Mouse (Mus musculus): ENCODE data around the gene Gas2l3. TPM values are rescaled to one million over a fixed set of nuclear protein-coding genes. Genes with fewer than 3 reads are reported as not detected.
A peak's percentile ranks its signal among the peaks of the same experiment; 100 is the strongest.

Gas2l3 gene
- total RNA-seq (2021) = 1 to 10 TPM; 1.6 to 2.4 TPM

DNA sequence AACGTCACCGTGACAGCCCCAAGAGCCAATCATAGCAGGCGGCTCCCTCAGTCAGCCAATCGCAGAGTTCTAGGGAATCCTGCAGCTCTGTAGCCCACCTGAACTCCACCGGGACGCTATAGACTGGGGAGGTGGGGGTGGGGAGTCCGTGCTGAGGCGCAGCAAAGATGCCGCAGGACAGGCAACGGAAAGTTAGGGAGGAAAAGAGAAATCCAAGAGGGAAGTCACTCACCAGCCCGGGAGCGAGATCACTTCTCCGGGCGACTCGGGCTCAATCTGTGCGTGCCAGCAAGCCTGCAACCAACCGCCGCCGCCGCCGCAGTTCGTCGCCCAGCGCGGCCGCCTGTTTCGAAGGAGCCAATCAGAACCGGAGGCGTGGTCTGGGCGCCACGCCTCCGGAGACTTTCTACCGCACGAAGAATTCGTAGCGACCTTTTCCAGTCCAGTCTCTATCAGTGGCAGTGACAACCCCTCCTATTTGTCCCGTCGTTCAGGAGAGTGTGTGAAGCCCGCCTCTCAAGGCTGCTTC lies at the start of gene Gas2l3:
Gene Gas2l3 (minus strand): TSS at position 345 of the 529 bp plus-strand sequence.
- peak; percentile 83 for DNase-seq (ENCODE audit: low spot score in 2 of 2)
- intact Hi-C loops (cut with DNase I) = no loop called here

DNA sequence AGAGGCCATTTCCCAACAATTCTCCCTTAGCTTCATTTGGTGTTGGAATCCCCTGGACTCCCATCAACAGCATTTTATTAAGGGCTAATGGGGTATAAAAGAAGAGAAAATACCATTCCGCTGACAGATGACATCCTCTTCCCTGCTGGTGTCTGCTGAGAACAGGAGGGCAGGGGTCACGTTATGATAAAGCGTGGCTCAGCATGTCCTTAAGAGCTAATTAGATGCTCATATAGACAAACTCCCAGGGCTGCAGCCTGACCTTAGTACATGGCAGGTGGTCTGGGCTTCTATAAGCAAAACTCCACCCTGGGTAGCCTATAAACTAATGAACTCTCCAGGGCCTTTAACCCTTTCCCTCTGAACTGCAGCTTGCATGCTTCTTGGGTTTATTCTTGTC lies 47.6 kb upstream of the Gas2l3 start:
- DNase-seq (ENCODE audit: low spot score in 2 of 2) = no peak
- intact Hi-C loops (cut with DNase I) = no loop called here

DNA sequence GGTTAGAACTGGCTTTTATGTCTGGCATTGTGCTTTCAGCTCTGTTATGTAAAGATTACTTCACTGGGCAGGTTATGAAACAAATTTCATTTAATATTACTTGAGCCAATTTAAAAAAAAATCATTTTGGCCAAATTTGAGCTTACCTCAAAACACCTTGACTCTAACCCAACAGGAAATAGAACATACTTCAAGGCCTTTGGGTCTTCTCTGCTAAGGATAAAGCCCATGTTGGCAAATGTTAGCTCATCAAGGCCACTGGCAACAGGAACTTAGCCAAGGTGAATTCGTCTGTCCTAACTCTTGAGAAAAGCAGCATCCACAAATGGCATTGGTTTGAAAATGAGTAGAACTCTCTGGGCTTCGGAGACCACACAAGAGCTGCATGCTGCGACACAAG lies 46.5 kb upstream of the Gas2l3 start:
- DNase-seq (ENCODE audit: low spot score in 2 of 2) = no peak
- intact Hi-C loops (cut with DNase I) = no loop called here

DNA sequence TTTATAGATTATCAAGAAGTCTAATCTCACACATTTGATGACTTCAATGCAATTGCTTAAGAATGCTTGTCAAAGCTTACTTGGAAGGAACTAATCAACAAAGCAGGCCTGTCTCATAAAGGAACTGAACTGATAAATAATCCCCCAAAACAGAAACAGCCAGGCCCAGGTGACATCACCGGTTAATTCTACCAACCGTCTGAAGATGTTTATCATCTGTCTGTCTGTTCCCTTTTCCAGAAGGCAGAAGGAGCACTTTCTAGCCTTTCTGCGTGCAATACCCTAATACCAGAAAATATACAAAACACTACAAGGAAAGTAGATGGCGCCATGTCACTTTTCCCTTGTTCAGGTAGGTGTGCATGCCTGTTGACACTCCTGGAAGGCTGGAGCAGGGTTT lies 45.7 kb upstream of the Gas2l3 start:
- intact Hi-C loops (cut with DNase I) = no loop called here
- DNase-seq (ENCODE audit: low spot score in 2 of 2) = no peak

DNA sequence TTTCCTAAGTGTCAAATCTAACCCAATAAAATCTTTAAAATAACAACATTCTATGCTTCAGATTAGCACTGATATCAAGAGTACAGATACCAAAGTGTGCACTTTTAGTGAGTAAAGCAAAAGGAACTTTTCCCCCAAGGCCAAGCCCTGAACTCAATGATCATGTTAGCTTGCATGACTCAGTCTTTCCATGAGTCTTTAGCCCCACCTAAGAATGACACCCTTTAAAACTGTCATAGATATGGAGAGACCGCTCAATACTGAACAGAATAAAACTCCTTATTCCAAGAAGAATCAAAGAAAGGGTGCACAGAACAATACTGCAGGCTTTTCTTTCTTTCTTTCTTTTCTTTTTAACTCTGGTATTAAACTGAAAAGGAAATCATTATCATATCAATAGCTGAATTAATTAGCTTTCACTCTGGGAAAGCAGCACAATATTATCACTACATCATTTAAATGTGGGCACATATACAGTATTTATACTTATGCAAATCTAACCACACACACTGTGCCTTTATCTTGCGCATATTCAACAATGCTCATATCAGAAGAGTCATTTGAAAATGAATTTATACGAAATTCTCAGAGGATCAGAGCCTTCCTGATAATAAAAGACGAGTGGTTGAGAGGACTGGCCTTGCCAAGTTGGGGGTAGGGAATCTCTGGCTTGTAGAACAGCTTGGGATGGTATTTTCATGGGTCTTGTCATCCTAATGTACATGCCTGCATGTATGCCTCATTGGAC lies 43.4 kb upstream of the Gas2l3 start:
- DNase-seq (ENCODE audit: low spot score in 2 of 2) = no peak
- intact Hi-C loops (cut with DNase I) = no loop called here

DNA sequence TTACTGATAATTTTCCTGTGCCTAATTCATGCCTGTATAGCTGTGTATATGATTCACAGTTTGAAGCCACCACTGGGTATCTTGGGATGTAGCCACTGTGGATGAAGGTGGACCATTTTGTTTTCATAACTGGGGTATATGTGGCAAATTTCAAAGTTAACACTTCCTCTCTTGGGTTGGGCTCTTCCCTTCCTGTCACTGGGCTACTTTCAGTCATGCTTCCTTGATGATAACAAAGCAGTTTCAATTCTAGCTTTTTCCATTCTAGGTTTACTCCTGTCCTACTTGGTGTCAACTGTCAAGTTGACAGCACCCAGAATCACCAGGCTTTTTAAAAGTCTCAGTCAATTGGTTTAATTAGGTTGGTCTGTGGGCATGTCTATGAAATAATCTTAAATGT lies 41.1 kb upstream of the Gas2l3 start:
- DNase-seq (ENCODE audit: low spot score in 2 of 2) = no peak
- intact Hi-C loops (cut with DNase I) = no loop called here

DNA sequence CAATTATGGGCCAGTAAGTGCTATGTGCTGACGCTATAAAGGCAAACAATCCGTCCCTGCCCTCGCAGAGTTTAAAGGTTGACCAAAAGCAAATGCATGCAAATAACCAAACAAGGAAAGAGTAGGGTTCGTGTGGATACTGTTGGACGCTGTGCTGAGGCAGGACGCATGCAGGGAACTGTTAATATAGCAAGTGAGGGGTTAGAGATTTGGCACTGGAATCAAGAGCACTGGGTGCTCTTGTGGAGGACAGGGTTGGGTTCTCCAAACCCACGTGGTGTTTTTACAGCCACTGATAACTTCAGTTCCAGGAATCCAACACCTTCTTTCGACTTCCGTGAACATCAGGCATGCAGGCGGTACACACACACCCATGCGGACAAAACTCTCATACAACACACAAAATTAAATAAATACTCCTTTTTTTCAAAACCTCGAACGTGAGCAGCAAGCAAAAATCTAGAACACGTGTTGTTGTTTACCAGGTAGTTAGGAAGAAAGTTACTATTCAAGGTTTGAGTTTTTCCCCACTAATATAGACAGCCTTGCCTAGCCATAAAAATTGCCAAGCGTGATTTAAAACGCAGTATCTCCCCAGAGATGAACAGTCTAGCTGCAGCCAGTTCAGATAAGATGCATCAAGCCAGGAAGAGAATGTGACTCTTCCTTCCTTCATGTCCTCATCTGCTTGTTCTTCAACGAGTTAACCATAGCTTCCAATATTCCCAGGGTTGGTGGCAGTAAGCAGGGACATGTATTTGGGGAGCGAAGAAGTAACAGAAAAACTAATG lies 40.2 kb upstream of the Gas2l3 start:
- DNase-seq (ENCODE audit: low spot score in 2 of 2) = no peak
- intact Hi-C loops (cut with DNase I) = no loop called here

DNA sequence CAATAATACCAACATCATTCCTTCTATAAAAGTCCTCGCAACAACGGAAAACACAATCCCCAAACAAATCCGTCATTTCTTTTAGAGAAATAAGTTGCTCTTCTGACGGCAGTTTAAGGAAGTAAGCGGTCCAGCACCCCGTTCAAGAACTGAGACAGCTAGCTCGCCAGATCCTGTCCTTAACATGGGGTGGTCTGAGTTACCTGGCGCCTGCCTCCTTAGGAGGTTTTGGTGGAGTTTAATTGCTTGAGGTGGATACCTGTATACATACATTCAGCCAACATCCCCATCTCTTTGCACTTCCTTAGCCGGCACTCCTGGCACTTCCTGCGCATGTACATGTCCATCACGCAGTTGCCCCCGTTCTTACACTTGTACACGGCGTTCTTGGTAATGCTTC lies 39.3 kb upstream of the Gas2l3 start:
- intact Hi-C loops (cut with DNase I) = no loop called here
- no peak for DNase-seq (ENCODE audit: low spot score in 2 of 2)

DNA sequence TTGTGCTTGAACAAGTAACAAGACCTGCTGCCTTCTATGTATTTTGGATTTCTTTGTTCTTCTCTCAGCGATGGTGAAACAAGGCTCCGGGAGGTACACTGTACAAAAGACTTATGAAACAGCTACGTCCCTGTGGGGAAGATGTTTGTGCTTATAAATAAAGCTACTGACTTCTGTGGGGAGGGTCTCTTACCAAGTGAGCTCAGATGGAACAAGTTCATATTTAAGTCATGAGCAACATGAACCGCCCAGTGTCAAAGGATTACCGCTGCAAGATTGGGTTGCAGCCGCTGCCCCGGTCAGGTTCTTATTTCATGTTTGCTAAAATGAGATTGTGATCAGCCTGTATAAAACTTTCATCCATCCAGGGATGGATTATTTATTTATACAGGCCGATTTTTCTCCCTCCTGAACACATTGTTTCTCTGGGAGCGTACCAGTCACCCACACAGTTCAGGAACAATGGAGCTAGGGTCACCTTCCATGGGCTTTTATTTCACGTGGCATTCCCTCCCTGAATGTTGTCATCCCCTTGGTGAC lies 38.4 kb upstream of the Gas2l3 start:
- intact Hi-C loops (cut with DNase I) = no loop called here
- no peak for DNase-seq (ENCODE audit: low spot score in 2 of 2)

DNA sequence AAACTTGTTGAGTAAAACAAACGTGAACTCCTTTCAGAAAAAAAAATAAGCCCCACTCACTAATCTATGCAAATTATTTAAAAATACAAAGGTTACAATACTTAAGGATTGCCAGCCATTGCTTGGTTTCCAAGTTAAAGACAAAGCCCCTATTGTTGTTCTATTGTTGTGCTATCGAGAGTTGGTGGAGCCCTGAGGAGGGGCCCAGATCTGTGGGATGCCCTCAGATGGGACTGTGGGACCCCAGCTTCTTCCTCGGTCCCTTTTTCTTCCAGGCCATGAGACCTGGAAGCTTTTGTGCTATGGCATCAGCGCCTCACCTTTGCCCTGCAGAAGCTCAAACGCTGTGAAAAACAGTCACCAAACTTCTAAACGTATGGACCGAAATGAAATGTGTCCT lies 37.9 kb upstream of the Gas2l3 start:
- intact Hi-C loops (cut with DNase I) = no loop called here
- DNase-seq (ENCODE audit: low spot score in 2 of 2) = no peak

DNA sequence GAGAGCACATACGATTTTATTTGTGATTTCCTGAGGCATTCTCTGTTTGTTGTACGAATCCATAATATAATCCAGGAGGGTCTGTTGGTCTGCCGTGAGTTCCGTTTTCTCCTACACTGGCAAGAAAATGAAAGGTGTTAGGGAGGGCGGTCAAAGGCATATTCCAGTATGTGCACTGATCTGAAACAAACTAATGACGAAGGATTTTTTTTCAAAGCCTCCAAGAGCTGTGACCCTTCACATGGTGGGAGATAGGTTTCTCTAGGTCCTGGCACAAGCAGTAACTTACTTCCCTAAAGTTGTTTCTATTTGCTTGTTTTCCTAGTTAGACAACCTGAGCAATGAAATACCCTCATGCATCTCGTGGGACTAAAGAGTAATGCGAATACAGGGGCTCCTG lies 35.0 kb upstream of the Gas2l3 start:
- intact Hi-C loops (cut with DNase I) = no loop called here
- no peak for DNase-seq (ENCODE audit: low spot score in 2 of 2)

DNA sequence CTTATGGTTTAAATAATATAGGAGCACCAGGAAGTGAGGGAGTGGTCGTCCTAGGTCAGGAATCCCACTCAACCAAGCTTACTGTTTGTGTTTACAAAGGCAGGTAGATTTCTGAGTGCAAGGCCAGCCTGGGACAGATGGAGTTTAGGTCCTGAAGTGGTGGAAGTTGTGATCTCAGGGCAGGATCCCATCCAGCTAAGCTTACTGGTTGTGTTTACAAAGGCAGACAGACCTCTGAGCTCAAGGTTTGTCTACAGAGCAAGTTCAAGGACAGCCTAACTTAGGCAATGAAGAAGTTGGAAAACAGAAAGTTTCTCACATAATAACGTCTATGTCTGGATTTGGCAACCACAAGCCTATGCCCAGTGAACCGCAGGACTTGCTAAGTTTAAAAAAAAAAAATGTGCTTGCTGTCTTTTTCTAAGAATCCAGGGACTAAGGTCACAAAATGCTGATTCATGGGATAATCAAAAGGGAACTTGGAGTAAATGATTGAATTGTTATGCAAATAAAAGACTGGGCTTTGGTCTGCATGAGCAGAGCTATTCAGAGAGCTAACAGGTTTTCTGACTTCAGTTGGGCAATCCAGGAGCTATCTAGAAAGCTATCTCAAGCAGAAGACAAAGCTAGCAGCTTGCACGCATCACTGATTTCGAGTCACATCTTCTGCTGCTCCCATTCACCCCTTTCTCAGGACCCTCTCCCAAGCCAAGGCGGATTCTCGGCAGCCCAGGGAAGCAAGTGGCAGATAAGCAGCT lies 27.0 kb upstream of the Gas2l3 start:
- no peak for DNase-seq (ENCODE audit: low spot score in 2 of 2)
- intact Hi-C loops (cut with DNase I) = no loop called here

DNA sequence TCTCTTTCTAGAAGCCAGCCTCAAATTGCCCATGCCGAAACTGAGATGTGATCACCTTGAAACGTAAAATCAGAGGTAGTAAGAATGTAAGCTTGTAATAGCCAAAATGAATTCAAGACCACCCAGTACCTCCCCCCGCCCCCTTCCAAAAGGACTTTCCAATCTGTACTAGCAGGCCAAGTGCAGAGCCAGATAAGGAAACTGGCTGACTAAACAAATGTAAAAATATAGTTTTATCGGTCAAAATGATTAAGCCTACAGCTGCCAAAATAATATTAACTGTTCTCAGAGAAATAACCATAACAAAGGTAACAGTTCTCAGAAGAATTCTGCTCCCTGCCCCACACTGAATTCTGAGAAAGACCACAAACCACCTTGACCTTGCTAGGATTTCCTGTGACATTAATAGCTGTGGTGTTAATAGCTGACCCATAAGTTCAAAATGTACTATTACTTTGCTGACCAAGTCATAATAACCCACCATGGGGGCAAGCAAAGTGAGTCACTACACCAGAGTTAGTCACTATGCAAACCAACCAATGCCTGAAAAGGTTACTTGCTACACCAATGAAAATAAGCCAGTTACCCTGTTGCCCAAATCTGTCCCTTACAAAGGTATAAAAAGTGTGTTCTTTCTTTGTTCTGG lies 21.1 kb upstream of the Gas2l3 start:
- intact Hi-C loops (cut with DNase I) = loop anchor here (5.0 kb wide), 1 partner anchor 138 kb away; no protein-coding TSS in a partner anchor
- no peak for DNase-seq (ENCODE audit: low spot score in 2 of 2)

DNA sequence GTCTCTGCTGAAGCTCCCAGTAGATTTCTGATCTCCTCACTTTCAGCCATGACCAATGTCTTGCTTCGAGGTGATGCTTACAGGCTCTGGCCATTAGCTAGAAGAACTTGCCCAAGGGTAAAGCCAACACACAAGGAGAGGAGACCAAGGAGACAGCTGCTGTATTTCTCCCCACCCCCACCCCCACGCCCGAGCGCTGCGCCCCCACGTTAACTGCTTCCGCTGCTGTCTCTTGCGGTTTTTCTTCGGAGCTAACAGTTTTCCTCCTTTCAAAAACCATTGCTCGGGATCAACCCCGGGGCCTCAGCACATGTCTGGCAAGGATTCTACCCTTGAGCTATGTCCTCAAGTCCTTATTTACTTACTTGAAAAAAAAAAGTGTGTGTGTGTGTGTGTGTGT lies 19.1 kb upstream of the Gas2l3 start:
- DNase-seq (ENCODE audit: low spot score in 2 of 2) = no peak
- intact Hi-C loops (cut with DNase I) = loop anchor here (1.0 to 5.0 kb wide), 2 partner anchors 136 to 166 kb away; no protein-coding TSS in a partner anchor

DNA sequence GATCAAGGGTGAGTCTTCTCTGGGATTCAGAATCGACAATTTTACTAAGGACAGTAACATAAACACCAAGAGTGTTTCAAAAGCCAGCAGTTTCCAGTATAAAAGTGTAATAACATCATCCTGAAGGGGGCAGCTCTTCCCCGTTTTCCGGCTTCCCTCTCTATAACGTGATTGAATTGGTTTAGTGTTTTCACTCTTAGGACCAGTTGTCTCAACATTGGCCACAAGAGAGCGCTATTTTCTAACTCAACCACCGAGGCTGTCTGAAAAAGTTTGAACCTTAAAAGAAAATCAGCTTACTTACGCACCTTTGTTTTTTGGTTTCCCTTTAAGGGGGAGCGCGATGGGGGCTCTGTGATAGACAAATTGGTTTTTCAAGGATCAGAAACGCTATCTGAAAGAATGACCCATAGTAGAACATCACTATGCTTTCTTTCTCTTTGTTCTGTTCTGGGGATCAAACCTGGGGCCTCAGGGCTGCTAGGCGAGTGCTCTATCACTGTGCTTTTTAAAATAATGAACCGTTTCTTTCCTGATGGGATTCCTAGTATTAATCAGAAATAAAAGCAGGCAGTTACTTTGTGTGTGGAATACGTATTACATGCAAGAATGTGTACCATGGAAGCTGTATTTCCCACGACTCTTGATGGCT lies 18.2 kb upstream of the Gas2l3 start:
- intact Hi-C loops (cut with DNase I) = loop anchor here (1.0 to 5.0 kb wide), 2 partner anchors 135 to 167 kb away; no protein-coding TSS in a partner anchor
- peak; percentile 69 to 76 for DNase-seq (ENCODE audit: low spot score in 2 of 2)

DNA sequence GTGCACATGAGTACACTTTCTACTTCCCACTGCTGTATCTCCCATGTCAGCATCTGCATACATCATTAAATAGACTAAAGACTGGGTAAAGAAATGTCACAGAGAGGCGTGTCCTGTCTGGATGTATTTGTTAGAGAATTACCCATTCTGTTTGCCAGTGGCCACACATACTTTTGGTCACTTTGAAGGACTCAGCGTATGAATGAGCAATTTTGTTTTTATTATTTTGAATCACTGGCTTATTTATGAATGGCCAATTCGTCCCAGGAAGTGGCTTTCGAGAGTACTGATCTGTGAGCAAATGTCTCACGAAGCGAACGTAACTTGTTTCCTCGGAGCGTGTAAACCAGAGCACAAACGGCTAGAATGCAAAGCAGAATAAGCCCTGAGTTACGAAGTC lies 17.2 kb upstream of the Gas2l3 start:
- intact Hi-C loops (cut with DNase I) = loop anchor here (5.0 kb wide), 1 partner anchor 134 kb away; no protein-coding TSS in a partner anchor
- DNase-seq (ENCODE audit: low spot score in 2 of 2) = no peak

DNA sequence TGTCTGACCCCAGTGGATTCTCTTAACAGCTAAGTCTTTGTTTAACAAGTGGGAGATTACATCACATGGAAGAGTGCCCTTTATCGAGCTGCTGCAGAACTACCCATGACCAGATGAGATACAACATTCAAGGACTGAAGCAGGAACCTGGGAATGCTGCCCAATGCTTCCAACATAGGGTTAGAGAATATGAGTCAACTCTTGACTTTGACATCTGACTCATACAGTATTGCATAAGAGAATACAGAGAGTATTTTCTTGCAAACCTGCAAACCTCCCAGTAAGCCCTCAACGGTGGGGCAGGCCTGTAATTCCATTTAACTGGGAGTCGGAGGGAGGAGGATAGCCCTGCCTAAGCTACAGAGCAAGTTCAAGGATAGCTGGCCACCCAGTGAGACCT lies 15.0 kb upstream of the Gas2l3 start:
- no peak for DNase-seq (ENCODE audit: low spot score in 2 of 2)

DNA sequence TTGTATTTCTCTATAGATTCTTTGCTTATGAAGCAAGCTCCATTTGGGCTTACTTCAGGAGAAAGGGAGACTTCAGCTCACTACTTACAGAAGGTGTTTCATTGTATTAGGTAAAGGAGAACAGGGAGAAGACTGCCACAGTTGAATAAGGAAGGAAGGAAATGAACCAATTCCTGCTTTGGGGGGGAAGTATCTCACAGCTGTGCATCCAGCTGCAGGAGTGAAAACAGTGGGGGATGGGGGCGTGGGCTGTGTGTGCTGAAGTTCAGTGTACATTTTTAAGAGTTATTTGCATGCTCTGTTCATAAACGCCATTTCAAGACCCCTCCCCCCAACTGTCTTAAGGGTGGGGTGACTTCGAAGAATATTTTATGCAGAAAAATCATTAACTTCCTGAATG lies 10.0 kb upstream of the Gas2l3 start:
- DNase-seq (ENCODE audit: low spot score in 2 of 2) = no peak
- intact Hi-C loops (cut with DNase I) = no loop called here

More for the DNA sequence above, 15.0 kb upstream of the Gas2l3 start:
- intact Hi-C loops (cut with DNase I) = no loop called here
